In genomic region chr4:140147079-140147840, GRCm38 (mm10) we compare ENCODE assay signal across 13 mouse cellular contexts.
DNase-seq lines count a peak whose midpoint lies in the region; ATAC-seq and TF ChIP-seq lines count a peak whose summit lies in the region.
"Had no signal": no experiment of that assay in that cellular context is flagged by ENCODE, and none has a peak within 500 bp of the region (broad histone marks: within the 10 kb centered on the region; RNA-seq: fewer than 3 reads in every experiment).

No protein-coding gene starts in this region.

- peaks cover 6% of the 10 kb centered on the region; the same call in 1 of the 2 replicates for H3K9me3 ChIP-seq in heart, embryonic 12.5 days (replicated peaks)
- no peaks in the 10 kb centered on the region for H3K9me3 ChIP-seq in midbrain, embryonic 14.5 days (ENCODE audit: control insufficient read depth, low read length)
- H3K9me3 ChIP-seq in midbrain, embryonic 11.5 days (ENCODE audit: control insufficient read depth, low read length) = no peaks in the 10 kb centered on the region; the same call in 1 of the 2 replicates
- 0 out of 2 replicates have a peak, but pooled peaks cover 7% of the 10 kb centered on the region for H3K9me3 ChIP-seq in forebrain, embryonic 13.5 days (replicated peaks)

- TF ChIP-seq POLR2A in heart, adult 2 months (IDR thresholded peaks at IDR 0.05; ENCODE audit: insufficient read depth, low read depth, low read length) = no peak
- no peak for TF ChIP-seq POLR2A in olfactory bulb, adult 2 months (IDR thresholded peaks at IDR 0.05; ENCODE audit: insufficient read depth, low read depth, low read length)

- DNase-seq in heart, adult 2 months = no peak
- no peak for DNase-seq in midbrain, embryonic 14.5 days
- DNase-seq in midbrain, embryonic 11.5 days (ENCODE audit: low spot score, missing footprints) = no peak
- no peak for DNase-seq in layer of hippocampus, adult 9-10 months (ENCODE audit: low spot score)
- DNase-seq in layer of hippocampus, adult 8-10 months (ENCODE audit: low spot score in 2 of 2) = no peak
- DNase-seq: heart, postnatal 14 days; lung, adult 2 months; thymus, postnatal 36 days had no signal

- peak overlapping the region; percentile 74 for H3K27ac ChIP-seq in heart, embryonic 12.5 days (ENCODE audit: poor library complexity, severe bottlenecking)
- no peak overlapping the region for H3K27ac ChIP-seq in heart, adult 2 months
- 0 out of 2 replicates have a peak overlapping the region, but pooled peaks have one; percentile 9 for H3K27ac ChIP-seq in midbrain, embryonic 14.5 days (replicated peaks; ENCODE audit: low read depth, low read length)
- H3K27ac ChIP-seq in midbrain, embryonic 11.5 days (ENCODE audit: low read depth, low read length) = no peak overlapping the region
- H3K27ac ChIP-seq in forebrain, embryonic 13.5 days = peak overlapping the region; percentile 54
- peak overlapping the region; percentile 42 for H3K27ac ChIP-seq in olfactory bulb, adult 2 months (ENCODE audit: insufficient read depth, low read depth, low read length)
- H3K27ac ChIP-seq: limb, embryonic 13.5 days had no signal

- H3K27me3 ChIP-seq in heart, embryonic 12.5 days (replicated peaks) = peaks cover 24% of the 10 kb centered on the region; the same call in 1 of the 2 replicates
- no peaks in the 10 kb centered on the region for H3K27me3 ChIP-seq in heart, adult 2 months (ENCODE audit: control insufficient read depth, insufficient read depth, low read length)
- no peaks in the 10 kb centered on the region for H3K27me3 ChIP-seq in midbrain, embryonic 14.5 days (ENCODE audit: control insufficient read depth, insufficient read depth, low read length)
- no peaks in the 10 kb centered on the region; the same call in 1 of the 2 replicates for H3K27me3 ChIP-seq in midbrain, embryonic 11.5 days (ENCODE audit: control insufficient read depth, insufficient read depth, low read length)
- no peaks in the 10 kb centered on the region for H3K27me3 ChIP-seq in forebrain, embryonic 13.5 days

- intact Hi-C loops in heart, adult 2 months (cut with DNase I) = no loop called here

- peaks cover 20% of the 10 kb centered on the region for H3K4me1 ChIP-seq in heart, embryonic 12.5 days (replicated peaks)
- no peaks in the 10 kb centered on the region for H3K4me1 ChIP-seq in heart, adult 2 months (ENCODE audit: control insufficient read depth, insufficient read depth, low read length)
- no peaks in the 10 kb centered on the region for H3K4me1 ChIP-seq in midbrain, embryonic 14.5 days (ENCODE audit: control insufficient read depth, insufficient read depth, low read length)
- H3K4me1 ChIP-seq in midbrain, embryonic 11.5 days (ENCODE audit: control insufficient read depth, insufficient read depth, low read length) = no peaks in the 10 kb centered on the region
- peaks cover 28% of the 10 kb centered on the region for H3K4me1 ChIP-seq in forebrain, embryonic 13.5 days
- peaks cover 26% of the 10 kb centered on the region for H3K4me1 ChIP-seq in olfactory bulb, adult 2 months (ENCODE audit: control insufficient read depth, insufficient read depth, low read length)
- H3K4me1 ChIP-seq: limb, embryonic 13.5 days had no signal

- H3K4me2 ChIP-seq in heart, embryonic 12.5 days = no peak overlapping the region
- no peak overlapping the region for H3K4me2 ChIP-seq in midbrain, embryonic 14.5 days (ENCODE audit: low read length)
- no peak overlapping the region for H3K4me2 ChIP-seq in midbrain, embryonic 11.5 days
- no peak overlapping the region for H3K4me2 ChIP-seq in forebrain, embryonic 13.5 days
- H3K4me2 ChIP-seq: limb, embryonic 13.5 days had no signal

- no peaks in the 10 kb centered on the region for H3K36me3 ChIP-seq in heart, embryonic 12.5 days
- no peaks in the 10 kb centered on the region for H3K36me3 ChIP-seq in heart, adult 2 months (ENCODE audit: control insufficient read depth, insufficient read depth, low read length)
- no peaks in the 10 kb centered on the region for H3K36me3 ChIP-seq in midbrain, embryonic 14.5 days (ENCODE audit: control insufficient read depth, insufficient read depth, low read length)
- H3K36me3 ChIP-seq in midbrain, embryonic 11.5 days (ENCODE audit: control insufficient read depth, insufficient read depth, low read length) = no peaks in the 10 kb centered on the region
- no peaks in the 10 kb centered on the region for H3K36me3 ChIP-seq in forebrain, embryonic 13.5 days (ENCODE audit: poor library complexity, severe bottlenecking)
- H3K36me3 ChIP-seq: limb, embryonic 13.5 days had no signal

- no peak overlapping the region for H3K4me3 ChIP-seq in heart, embryonic 12.5 days
- H3K4me3 ChIP-seq in heart, adult 2 months = no peak overlapping the region
- H3K4me3 ChIP-seq in midbrain, embryonic 14.5 days (replicated peaks; ENCODE audit: low read depth, low read length) = no peak overlapping the region
- H3K4me3 ChIP-seq in midbrain, embryonic 11.5 days (ENCODE audit: low read depth, low read length) = no peak overlapping the region
- no peak overlapping the region for H3K4me3 ChIP-seq in forebrain, embryonic 13.5 days
- H3K4me3 ChIP-seq in olfactory bulb, adult 2 months (ENCODE audit: insufficient read depth, low read depth, low read length) = no peak overlapping the region
- H3K4me3 ChIP-seq: limb, embryonic 13.5 days had no signal

- no peak for TF ChIP-seq EP300 in heart, adult 2 months (IDR thresholded peaks at IDR 0.05; ENCODE audit: insufficient read depth, low read depth, low read length)

- no peak for ATAC-seq in heart, embryonic 12.5 days (ENCODE audit: insufficient number of reproducible peaks, low FRiP score)
- ATAC-seq in midbrain, embryonic 14.5 days (ENCODE audit: low FRiP score, low TSS enrichment) = no peak
- ATAC-seq in midbrain, embryonic 11.5 days (ENCODE audit: low FRiP score) = no peak
- peak; percentile 41; the same call in 1 of the 2 replicates for ATAC-seq in forebrain, embryonic 13.5 days
- ATAC-seq: activated CD4-positive, CD25-positive, alpha-beta regulatory T cell, adult 4 months had no signal

- no peaks in the 10 kb centered on the region for H3K79me2 ChIP-seq in heart, adult 2 months (replicated peaks; ENCODE audit: control insufficient read depth, insufficient read depth, low read length)

- no peak overlapping the region; the same call in 1 of the 2 replicates for H3K9ac ChIP-seq in heart, embryonic 12.5 days
- no peak overlapping the region for H3K9ac ChIP-seq in heart, adult 2 months (ENCODE audit: low read depth, low read length)
- no peak overlapping the region for H3K9ac ChIP-seq in midbrain, embryonic 14.5 days (replicated peaks; ENCODE audit: low read length)
- H3K9ac ChIP-seq in midbrain, embryonic 11.5 days (ENCODE audit: low read length) = no peak overlapping the region
- H3K9ac ChIP-seq in forebrain, embryonic 13.5 days = peak overlapping the region; percentile 36; the same call in 1 of the 2 replicates
- H3K9ac ChIP-seq: limb, embryonic 13.5 days had no signal

- TF ChIP-seq CTCF in heart, adult 2 months (IDR thresholded peaks at IDR 0.05) = no peak
- no peak for TF ChIP-seq CTCF in olfactory bulb, adult 2 months (IDR thresholded peaks at IDR 0.05; ENCODE audit: insufficient read depth, low read depth, low read length)

- 73% methylated on average over 15 of the region's 15 CpGs for WGBS in heart, embryonic 12.5 days
- WGBS in heart, adult 2 months = 68% methylated on average over 15 of the region's 15 CpGs
- WGBS in midbrain, embryonic 14.5 days = 78% methylated on average over 15 of the region's 15 CpGs
- WGBS in midbrain, embryonic 11.5 days = 83% methylated on average over 15 of the region's 15 CpGs
- 83% methylated on average over 15 of the region's 15 CpGs for WGBS in forebrain, embryonic 13.5 days
- 74% methylated on average over 15 of the region's 15 CpGs for WGBS in olfactory bulb, adult 2 months

Comparison
In these comparisons a context has a peak if more than half of its experiments do, and no peak if none do; other contexts are left out.
1. H3K27ac ChIP-seq: peak in heart, embryonic 12.5 days (single experiment), midbrain, embryonic 14.5 days (single experiment), forebrain, embryonic 13.5 days (single experiment) and olfactory bulb, adult 2 months (single experiment); none in heart, adult 2 months (single experiment) and midbrain, embryonic 11.5 days (single experiment).